Mouse (Mus musculus): ENCODE data around the gene Clec12a.

GRCm38 (mm10) chr6:129365959-129366359 lies 23.5 kb downstream of the Clec12a start:
- TF ChIP-seq CTCF (IDR thresholded peaks at IDR 0.05; ENCODE audit: extremely low read depth, insufficient read depth, insufficient read length, insufficient replicate concordance) (peak; percentile 38; the same call in 1 of the 2 replicates), POLR2A (IDR thresholded peaks at IDR 0.05; ENCODE audit: low read depth, low read length) (no peak)
